Comparison of ENCODE assay signal across 8 mouse cellular contexts in the genomic region with DNA sequence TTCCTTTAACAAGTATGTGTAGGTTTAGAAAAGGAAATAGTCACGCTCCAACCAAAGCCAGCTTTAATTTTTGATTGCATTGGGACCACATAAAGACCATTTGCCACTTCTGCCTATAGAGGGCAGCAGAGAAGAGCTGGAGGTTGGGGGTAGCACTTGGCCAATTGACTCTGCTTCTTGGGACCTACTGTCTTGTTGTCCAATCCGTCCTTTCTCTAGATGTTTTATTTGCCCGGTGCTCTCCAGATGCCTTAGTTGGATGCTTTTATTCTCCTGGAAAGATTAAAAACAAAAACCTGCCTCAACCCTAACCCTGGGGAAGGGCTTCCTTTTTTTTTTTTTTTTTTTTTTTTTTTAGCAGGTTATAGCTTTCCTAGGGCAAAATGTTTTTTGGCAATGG. TPM values are rescaled to one million over a fixed set of nuclear protein-coding genes. Genes with fewer than 3 reads are reported as not detected.
A peak's percentile ranks its signal among the peaks of the same experiment; 100 is the strongest.
DNase-seq lines count a peak whose midpoint lies in the region; ATAC-seq and TF ChIP-seq lines count a peak whose summit lies in the region.

No protein-coding gene starts in this region.

- ATAC-seq in heart, postnatal 0 days (ENCODE audit: insufficient read depth, low read depth): no peak
- ATAC-seq in CD4-positive, CD25-positive, alpha-beta regulatory T cell, adult 4 months: peak; percentile 71
- no peak for ATAC-seq in hindbrain, embryonic 14.5 days (ENCODE audit: low FRiP score)

- H3K27me3 ChIP-seq in heart, postnatal 0 days (ENCODE audit: control insufficient read depth, insufficient read depth, low read length): no peaks in the 10 kb centered on the region
- H3K27me3 ChIP-seq in heart, embryonic 10.5 days (ENCODE audit: insufficient read depth, poor library complexity, severe bottlenecking): no peaks in the 10 kb centered on the region
- no peaks in the 10 kb centered on the region for H3K27me3 ChIP-seq in hindbrain, embryonic 14.5 days (ENCODE audit: control insufficient read depth, insufficient read depth, low read length)

- H3K9ac ChIP-seq in heart, postnatal 0 days (replicated peaks; ENCODE audit: low read depth, low read length): no peak overlapping the region
- H3K9ac ChIP-seq in hindbrain, embryonic 14.5 days: no peak overlapping the region

- H3K4me2 ChIP-seq in heart, postnatal 0 days (ENCODE audit: low read depth, low read length): no peak overlapping the region
- no peak overlapping the region for H3K4me2 ChIP-seq in hindbrain, embryonic 14.5 days (replicated peaks)

- no peaks in the 10 kb centered on the region for H3K36me3 ChIP-seq in heart, postnatal 0 days (replicated peaks; ENCODE audit: control insufficient read depth, insufficient read depth, low read length)
- no peaks in the 10 kb centered on the region for H3K36me3 ChIP-seq in heart, embryonic 10.5 days
- H3K36me3 ChIP-seq in hindbrain, embryonic 14.5 days (replicated peaks; ENCODE audit: control insufficient read depth, insufficient read depth): no peaks in the 10 kb centered on the region

- TF ChIP-seq EP300 in heart, postnatal 0 days (IDR thresholded peaks at IDR 0.05; ENCODE audit: low read depth): no peak

- no peaks in the 10 kb centered on the region for H3K4me1 ChIP-seq in heart, postnatal 0 days (ENCODE audit: control insufficient read depth, insufficient read depth)
- H3K4me1 ChIP-seq in heart, embryonic 10.5 days: no peaks in the 10 kb centered on the region
- no peaks in the 10 kb centered on the region for H3K4me1 ChIP-seq in lung, adult 2 months (ENCODE audit: control insufficient read depth, insufficient read depth, low read length)
- H3K4me1 ChIP-seq in hindbrain, embryonic 14.5 days (replicated peaks; ENCODE audit: control insufficient read depth, insufficient read depth, low read length): no peaks in the 10 kb centered on the region

- no peak overlapping the region for H3K27ac ChIP-seq in heart, postnatal 0 days (ENCODE audit: low read depth)
- H3K27ac ChIP-seq in heart, embryonic 10.5 days: no peak overlapping the region
- no peak overlapping the region for H3K27ac ChIP-seq in hindbrain, embryonic 14.5 days

- peak; percentile 39 for TF ChIP-seq CTCF in heart, postnatal 0 days (IDR thresholded peaks at IDR 0.05; ENCODE audit: low read depth)
- peak; percentile 78 for TF ChIP-seq CTCF in lung, adult 2 months (IDR thresholded peaks at IDR 0.05; ENCODE audit: insufficient read depth, low read length)

- no peak for DNase-seq in heart, postnatal 0 days (ENCODE audit: low spot score)
- no peak for DNase-seq in heart, embryonic 10.5 days (ENCODE audit: low spot score)
- peak; percentile 42 for DNase-seq in adipocyte (ENCODE audit: low spot score)
- peak; percentile 17 for DNase-seq in lung, adult 2 months
- peak; percentile 54 for DNase-seq in thymus, postnatal 4 days
- DNase-seq in testis, postnatal 14 days (ENCODE audit: low spot score): no peak
- no peak for DNase-seq in hindbrain, embryonic 14.5 days (ENCODE audit: low spot score)

- no peak overlapping the region for H3K4me3 ChIP-seq in heart, postnatal 0 days (ENCODE audit: low read depth, low read length)
- H3K4me3 ChIP-seq in heart, embryonic 10.5 days: no peak overlapping the region
- H3K4me3 ChIP-seq in lung, adult 2 months (replicated peaks; ENCODE audit: extremely low read depth, low read depth, low read length): no peak overlapping the region
- no peak overlapping the region for H3K4me3 ChIP-seq in hindbrain, embryonic 14.5 days (replicated peaks; ENCODE audit: low read length)

- no peaks in the 10 kb centered on the region for H3K9me3 ChIP-seq in heart, postnatal 0 days (replicated peaks; ENCODE audit: control insufficient read depth, low read length)
- no peaks in the 10 kb centered on the region for H3K9me3 ChIP-seq in heart, embryonic 10.5 days
- no peaks in the 10 kb centered on the region for H3K9me3 ChIP-seq in hindbrain, embryonic 14.5 days (ENCODE audit: control insufficient read depth, low read length)

- TF ChIP-seq POLR2A in lung, adult 2 months (IDR thresholded peaks at IDR 0.05; ENCODE audit: borderline replicate concordance, extremely low read depth, low read depth, low read length): no peak

- 69% methylated on average over 3 of the region's 3 CpGs for WGBS in heart, postnatal 0 days
- 69% methylated on average over 3 of the region's 3 CpGs for WGBS in heart, embryonic 10.5 days
- WGBS in lung, adult 2 months: 61% methylated on average over 3 of the region's 3 CpGs
- WGBS in hindbrain, embryonic 14.5 days: 81% methylated on average over 3 of the region's 3 CpGs

RNA-seq across cellular contexts. Expression of gene Zfp318, which starts 11.7 kb away (rescaled TPM):
- total RNA-seq in heart, postnatal 0 days (2014; rRNA removed; ENCODE audit: low replicate concordance): 5.3 and 18.1 TPM in 2 replicates
- polyA plus RNA-seq in heart, postnatal 0 days (2015; fragmentation: Nextera tagmentation; extraction: Ambion mirVana): 4.2 and 4.4 TPM in 2 replicates
- 6.1 and 7.0 TPM in 2 replicates for polyA plus RNA-seq in heart, embryonic 10.5 days (2016; fragmentation: Nextera tagmentation; extraction: Ambion mirVana)
- 1 to 10 TPM; 5.0 to 6.7 TPM for polyA plus RNA-seq in CD4-positive, CD25-positive, alpha-beta regulatory T cell, adult 4 months (2017; shearing (Covaris generic))
- polyA plus RNA-seq in lung, adult 2 months (2012; rRNA removed): 11.2 and 12.5 TPM in 2 replicates
- 29.7 and 31.5 TPM in 2 replicates for polyA plus RNA-seq in hindbrain, embryonic 14.5 days (2014; fragmentation: Nextera tagmentation; extraction: Ambion mirVana)

RNA-seq across cellular contexts. Expression of gene Abcc10, which starts 43.6 kb away (rescaled TPM):
- total RNA-seq in heart, postnatal 0 days (2014; rRNA removed; ENCODE audit: low replicate concordance): 5.8 and 6.8 TPM in 2 replicates
- 3.6 and 4.1 TPM in 2 replicates for polyA plus RNA-seq in heart, postnatal 0 days (2015; fragmentation: Nextera tagmentation; extraction: Ambion mirVana)
- polyA plus RNA-seq in heart, embryonic 10.5 days (2016; fragmentation: Nextera tagmentation; extraction: Ambion mirVana): 5.4 and 7.3 TPM in 2 replicates
- polyA plus RNA-seq in CD4-positive, CD25-positive, alpha-beta regulatory T cell, adult 4 months (2017; shearing (Covaris generic)): 1 to 10 TPM; 3.0 to 4.3 TPM
- 13.1 and 15.1 TPM in 2 replicates for polyA plus RNA-seq in lung, adult 2 months (2012; rRNA removed)
- 8.2 and 9.3 TPM in 2 replicates for polyA plus RNA-seq in hindbrain, embryonic 14.5 days (2014; fragmentation: Nextera tagmentation; extraction: Ambion mirVana)

RNA-seq across cellular contexts. Expression of gene Crip3, which starts 56.9 kb away (rescaled TPM):
- 1.5 TPM in 1 of 2 replicates, not detected in the other for total RNA-seq in heart, postnatal 0 days (2014; rRNA removed; ENCODE audit: low replicate concordance)
- 0.48 and 1.00 TPM in 2 replicates for polyA plus RNA-seq in heart, postnatal 0 days (2015; fragmentation: Nextera tagmentation; extraction: Ambion mirVana)
- polyA plus RNA-seq in heart, embryonic 10.5 days (2016; fragmentation: Nextera tagmentation; extraction: Ambion mirVana): 0.54 and 0.83 TPM in 2 replicates
- polyA plus RNA-seq in CD4-positive, CD25-positive, alpha-beta regulatory T cell, adult 4 months (2017; shearing (Covaris generic)): not detected
- 3.3 and 6.8 TPM in 2 replicates for polyA plus RNA-seq in lung, adult 2 months (2012; rRNA removed)
- polyA plus RNA-seq in hindbrain, embryonic 14.5 days (2014; fragmentation: Nextera tagmentation; extraction: Ambion mirVana): 1.4 and 2.2 TPM in 2 replicates

Comparison
In these comparisons a context has a peak if more than half of its experiments do, and no peak if none do; other contexts are left out.
1. DNase-seq: peak in adipocyte (single experiment), lung, adult 2 months (single experiment) and thymus, postnatal 4 days (single experiment); none in heart, postnatal 0 days (single experiment), heart, embryonic 10.5 days (single experiment), testis, postnatal 14 days (single experiment) and hindbrain, embryonic 14.5 days (single experiment).